Mouse (Mus musculus): ENCODE results near the gene Tanc2. TPM values are rescaled to one million over a fixed set of nuclear protein-coding genes. Genes with fewer than 3 reads are reported as not detected.

Tanc2 gene
- total RNA-seq, 2 experiments from 2014 or later = 11.7 to 14.5 TPM

DNA sequence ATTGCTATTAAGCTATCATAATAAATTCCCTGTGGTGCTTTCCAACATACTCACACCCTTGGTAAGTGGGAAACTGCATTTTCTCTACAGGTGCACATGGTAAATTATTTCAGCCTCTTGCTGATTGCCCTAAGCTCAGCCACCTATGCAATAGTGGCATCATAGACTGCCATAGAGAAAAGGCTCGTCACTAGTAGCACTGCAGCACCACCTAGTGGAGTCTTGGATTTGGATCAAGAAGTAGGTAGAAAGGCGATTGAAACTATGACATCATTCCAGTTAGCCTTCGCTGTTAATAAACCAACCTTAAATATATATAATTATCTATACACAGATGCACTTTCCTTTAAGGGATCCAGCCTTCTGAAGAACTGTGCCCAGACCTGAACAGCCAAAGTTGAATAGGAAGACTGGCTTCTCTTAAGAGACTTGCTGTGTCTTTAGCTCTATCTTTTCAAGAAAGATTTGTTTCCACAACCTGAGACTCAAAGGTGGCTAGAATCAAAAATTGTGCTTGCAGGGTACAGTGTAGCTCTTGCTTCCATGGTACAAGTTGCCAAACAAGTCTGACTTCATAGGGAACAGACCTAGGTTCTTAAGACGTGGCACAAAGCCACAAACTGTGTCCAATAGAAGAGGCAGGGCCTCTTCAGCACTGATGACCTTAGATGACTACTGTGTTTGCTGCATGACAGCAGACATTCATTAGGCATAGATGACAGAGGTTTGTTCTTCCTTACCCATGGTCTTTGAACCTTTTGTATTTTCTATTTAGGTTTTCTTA, 322.0 kb downstream of the Tanc2 start:
- DNase-seq (ENCODE audit: low spot score) = no peak
- intact Hi-C loops (cut with DNase I) = loop anchor here (1.0 to 5.0 kb wide), 4 partner anchors 319 to 639 kb away; no protein-coding TSS in a partner anchor

GRCm38 (mm10) chr11:105913580-105913979, 323.8 kb downstream of the Tanc2 start:
- no peak for DNase-seq (ENCODE audit: low spot score)
- intact Hi-C loops (cut with DNase I) = loop anchor here (5.0 kb wide), 3 partner anchors 321 to 641 kb away; no protein-coding TSS in a partner anchor

DNA sequence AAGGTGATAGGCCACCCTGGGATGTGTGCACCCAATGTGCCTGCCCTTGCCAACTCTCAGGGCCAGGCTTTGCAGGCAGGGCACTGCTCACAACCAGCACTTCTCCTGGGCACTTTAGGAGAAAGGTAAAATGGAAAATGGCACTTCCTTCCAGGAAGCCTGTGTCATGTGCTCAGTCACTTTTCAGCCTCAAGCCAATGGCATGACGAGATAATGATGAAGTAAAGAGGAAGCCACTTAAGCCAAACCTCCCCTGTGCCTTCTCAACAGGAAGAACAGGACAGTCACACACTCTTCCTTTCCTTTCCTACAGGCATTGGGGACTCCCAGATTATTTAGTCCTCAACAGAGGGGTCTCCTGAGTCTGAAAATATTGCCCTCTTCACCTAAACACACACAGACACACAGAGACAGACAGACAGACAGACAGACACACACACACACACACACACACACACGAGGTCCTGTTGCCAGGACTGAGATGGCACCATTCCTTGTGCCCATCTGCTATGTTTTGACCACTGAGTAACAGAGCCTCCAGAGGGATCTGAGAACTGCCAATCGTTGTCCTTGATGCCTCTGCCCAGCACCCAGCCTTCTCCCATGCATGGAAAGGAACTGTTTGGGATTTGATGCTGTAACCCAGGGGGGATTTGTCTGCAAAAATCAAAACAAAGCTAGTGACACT, 330.5 kb downstream of the Tanc2 start:
- intact Hi-C loops (cut with DNase I) = no loop called here
- no peak for DNase-seq (ENCODE audit: low spot score)

DNA sequence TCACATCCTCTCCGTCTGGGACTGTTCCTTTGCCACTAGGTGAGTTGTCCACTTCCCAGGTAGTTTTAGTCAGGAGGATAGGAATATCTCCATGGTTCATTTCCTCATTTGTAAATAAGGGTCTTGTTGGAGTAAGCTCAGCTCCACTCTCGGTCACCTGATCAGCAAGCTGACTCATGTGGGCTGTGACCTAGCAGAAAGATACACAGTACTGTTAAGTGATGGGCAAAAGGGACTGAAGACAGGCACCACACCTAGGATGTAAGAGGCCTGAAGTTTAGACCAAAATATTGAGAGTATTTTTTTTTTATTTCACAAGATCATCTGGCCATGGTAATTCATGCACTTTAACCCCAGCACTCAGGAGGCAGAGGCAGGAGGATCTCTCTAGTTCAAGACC, 331.1 kb downstream of the Tanc2 start:
- no peak for DNase-seq (ENCODE audit: low spot score)
- intact Hi-C loops (cut with DNase I) = no loop called here

GRCm38 (mm10) chr11:105921275-105921674, 331.5 kb downstream of the Tanc2 start:
- intact Hi-C loops (cut with DNase I) = no loop called here
- DNase-seq (ENCODE audit: low spot score) = no peak

DNA sequence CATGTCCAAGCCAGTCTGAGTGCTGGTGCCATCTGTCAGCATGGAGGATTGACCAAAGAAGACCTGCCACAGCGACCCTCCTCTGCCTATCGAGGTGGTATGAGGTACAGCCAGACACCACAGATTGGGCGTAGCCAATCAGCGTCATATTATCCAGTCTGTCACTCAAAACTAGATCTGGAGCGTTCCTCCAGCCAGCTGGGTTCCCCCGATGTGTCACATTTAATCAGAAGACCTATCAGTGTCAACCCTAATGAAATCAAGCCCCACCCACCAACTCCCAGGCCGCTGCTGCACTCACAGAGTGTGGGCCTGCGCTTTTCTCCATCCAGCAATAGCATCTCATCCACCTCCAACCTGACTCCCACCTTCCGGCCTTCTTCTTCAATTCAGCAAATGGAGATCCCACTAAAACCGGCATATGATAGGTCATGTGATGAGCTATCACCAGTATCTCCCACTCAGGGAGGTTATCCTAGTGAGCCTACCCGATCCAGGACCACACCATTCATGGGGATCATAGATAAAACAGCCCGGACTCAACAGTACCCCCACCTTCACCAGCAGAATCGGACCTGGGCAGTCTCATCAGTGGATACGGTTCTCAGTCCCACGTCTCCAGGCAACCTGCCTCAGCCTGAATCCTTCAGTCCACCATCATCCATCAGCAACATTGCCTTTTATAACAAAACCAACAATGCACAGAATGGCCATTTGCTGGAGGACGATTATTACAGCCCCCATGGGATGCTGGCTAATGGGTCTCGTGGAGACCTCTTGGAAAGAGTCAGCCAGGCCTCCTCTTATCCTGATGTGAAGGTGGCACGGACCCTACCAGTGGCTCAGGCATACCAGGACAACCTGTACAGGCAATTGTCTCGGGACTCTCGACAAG, 333.2 kb downstream of the Tanc2 start:
- intact Hi-C loops (cut with DNase I) = no loop called here
- DNase-seq (ENCODE audit: low spot score) = no peak

- DNase-seq (ENCODE audit: low spot score) = no peak
- intact Hi-C loops (cut with DNase I) = loop anchor here (1.0 to 2.0 kb wide), 3 partner anchors 43 to 149 kb away; no protein-coding TSS in a partner anchor
Observed at GRCm38 (mm10) chr11:105927065-105928030, 337.6 kb downstream of the Tanc2 start.

DNA sequence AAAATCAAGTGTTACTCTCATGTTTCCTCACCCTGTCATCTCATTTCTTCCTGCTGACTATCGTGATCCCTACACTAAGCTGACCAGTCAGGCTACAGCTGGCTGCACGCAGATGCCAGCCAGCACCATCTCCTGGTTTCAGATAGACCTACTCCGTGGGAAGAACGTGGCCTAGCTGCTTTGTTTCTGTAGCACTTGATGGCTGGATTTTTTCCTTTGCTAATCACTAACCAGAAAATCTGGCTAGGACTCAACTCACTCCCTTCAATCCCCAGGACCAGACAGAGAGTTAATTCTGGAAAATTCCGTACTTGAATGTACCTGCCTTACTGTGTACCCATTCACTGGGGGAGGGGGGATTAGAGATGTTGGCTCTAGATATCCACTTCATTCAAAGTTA, 338.4 kb downstream of the Tanc2 start:
- intact Hi-C loops (cut with DNase I) = no loop called here
- no peak for DNase-seq (ENCODE audit: low spot score)

- no peak for DNase-seq (ENCODE audit: low spot score)
- intact Hi-C loops (cut with DNase I) = no loop called here
Observed at GRCm38 (mm10) chr11:105931380-105931779, 341.6 kb downstream of the Tanc2 start.

GRCm38 (mm10) chr11:105933746-105934145, 344.0 kb downstream of the Tanc2 start:
- no peak for DNase-seq (ENCODE audit: low spot score)
- intact Hi-C loops (cut with DNase I) = no loop called here

- intact Hi-C loops (cut with DNase I) = no loop called here
- DNase-seq (ENCODE audit: low spot score) = no peak
Observed at GRCm38 (mm10) chr11:105934303-105934711, 344.5 kb downstream of the Tanc2 start.

DNA sequence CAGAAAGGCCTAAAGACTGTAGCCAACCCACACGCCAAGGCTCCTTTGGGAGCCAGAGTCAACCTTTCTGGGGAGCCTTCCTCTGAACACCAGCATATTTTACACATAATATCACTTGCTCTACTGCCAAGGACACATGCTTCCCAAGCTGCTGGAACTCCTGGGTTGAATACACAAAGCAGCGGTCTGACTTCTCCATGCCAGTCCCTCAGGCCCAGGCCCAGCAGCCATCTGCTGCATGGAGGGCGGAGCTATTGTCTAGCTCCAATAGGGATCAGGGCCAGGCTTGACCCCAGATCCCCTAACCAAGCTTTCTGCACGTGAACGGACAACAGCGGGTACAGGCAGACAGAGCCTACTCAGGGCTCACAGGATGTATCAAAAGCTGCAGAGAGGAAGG, 345.0 kb downstream of the Tanc2 start:
- peak; percentile 56 for DNase-seq (ENCODE audit: low spot score)
- intact Hi-C loops (cut with DNase I) = no loop called here

DNA sequence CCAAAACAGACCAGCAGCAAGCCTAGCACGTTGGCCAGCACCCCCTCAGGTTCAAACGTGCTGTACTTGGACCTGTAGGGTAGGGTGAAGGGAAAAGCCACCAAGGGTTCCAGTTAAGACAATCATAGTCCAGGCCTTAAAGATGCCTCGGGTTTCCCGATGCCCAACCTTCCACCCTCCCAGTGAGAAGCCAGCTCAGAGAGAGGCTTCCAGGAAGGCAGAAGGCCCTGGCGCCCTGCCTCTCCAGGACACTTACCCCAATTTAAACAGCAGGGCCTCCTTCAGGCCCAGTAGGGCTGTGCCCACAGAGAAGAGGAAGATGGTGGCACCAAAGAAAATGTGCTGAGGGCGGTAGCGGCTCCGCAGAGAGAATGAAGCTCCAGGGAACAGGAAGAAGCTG, 345.7 kb downstream of the Tanc2 start:
- DNase-seq (ENCODE audit: low spot score) = no peak

DNA sequence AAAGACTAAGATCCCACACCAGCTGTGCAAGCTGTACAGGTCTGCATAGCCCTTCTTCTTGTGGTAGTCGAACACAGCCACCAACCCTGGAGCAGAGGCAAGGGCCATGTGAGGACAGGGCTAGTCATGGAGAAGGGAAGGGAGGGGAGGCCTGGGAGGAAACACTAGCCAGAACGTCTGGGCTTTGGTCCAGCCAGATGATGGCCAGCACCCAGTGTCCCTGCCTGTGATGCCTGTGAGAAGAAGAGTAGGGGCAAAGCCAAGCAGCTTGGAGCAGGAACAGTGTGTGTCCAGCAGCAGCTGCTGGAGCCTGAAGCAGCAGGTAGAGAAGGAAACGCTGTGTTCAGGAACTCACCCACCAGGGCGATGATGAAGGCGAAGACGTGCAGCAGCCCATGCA, 346.4 kb downstream of the Tanc2 start:
- intact Hi-C loops (cut with DNase I) = no loop called here
- DNase-seq (ENCODE audit: low spot score) = peak; percentile 87

More for the DNA sequence above, 345.7 kb downstream of the Tanc2 start:
- intact Hi-C loops (cut with DNase I) = no loop called here

DNA sequence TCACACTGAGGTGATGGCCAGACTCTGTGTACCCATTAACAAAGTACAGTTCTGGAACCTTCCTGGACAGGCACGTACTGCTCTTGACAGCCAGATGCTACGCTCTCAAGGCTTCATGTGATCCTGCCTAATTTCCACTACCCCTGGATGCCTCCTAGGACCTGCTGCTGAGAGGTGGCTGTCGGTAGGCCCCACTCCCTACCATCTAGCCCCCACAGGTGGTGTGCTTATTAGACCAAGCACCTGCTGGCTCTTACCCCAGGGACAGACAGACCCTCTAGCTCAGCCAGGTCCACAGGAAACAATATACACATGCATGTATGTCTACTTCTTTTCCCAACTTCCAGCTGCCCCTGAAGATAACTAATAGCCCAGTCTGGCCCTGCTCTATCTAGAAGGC, 347.2 kb downstream of the Tanc2 start:
- DNase-seq (ENCODE audit: low spot score) = no peak
- intact Hi-C loops (cut with DNase I) = no loop called here

DNA sequence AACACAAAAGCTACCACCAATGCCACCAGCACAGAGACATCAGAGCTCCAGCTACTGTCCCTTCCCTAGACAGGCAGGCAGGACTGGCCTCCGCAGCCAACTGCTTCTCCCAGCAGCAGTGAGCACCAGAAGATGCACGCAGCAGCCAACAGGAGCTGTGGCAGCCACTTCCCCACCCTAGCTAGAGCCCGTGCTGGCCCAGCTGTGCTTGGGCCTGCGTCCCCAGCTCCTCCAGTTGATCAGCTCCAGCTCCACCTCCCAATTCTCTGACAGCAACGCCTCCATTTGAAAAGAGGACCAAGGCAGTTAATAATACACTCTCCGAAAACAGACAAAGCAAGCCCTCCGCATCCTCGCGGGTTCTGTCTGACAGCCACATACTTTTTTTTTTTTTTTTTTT, 349.0 kb downstream of the Tanc2 start:
- intact Hi-C loops (cut with DNase I) = no loop called here
- DNase-seq (ENCODE audit: low spot score) = peak; percentile 48

GRCm38 (mm10) chr11:105941973-105942372, 352.2 kb downstream of the Tanc2 start:
- intact Hi-C loops (cut with DNase I) = no loop called here
- DNase-seq (ENCODE audit: low spot score) = no peak

- no peak for DNase-seq (ENCODE audit: low spot score)
- intact Hi-C loops (cut with DNase I) = no loop called here
Observed at GRCm38 (mm10) chr11:105943133-105944102, 353.6 kb downstream of the Tanc2 start.

All from heart, postnatal 25 days (tissue).